Mouse (Mus musculus): ENCODE results near the gene Srl. TPM values are rescaled to one million over a fixed set of nuclear protein-coding genes. Genes with fewer than 3 reads are reported as not detected.
"Not testable (repeated sequence)": the region's sequence is repeated elsewhere in the genome, so short reads cannot be mapped to it uniquely, and the experiment has no call there.

The Srl gene
- polyA plus RNA-seq, 1 experiment from 2014 or later, result 5.3 TPM

- H3K4me3 ChIP-seq (replicated peaks), result no peak overlapping the region
- H3K36me3 ChIP-seq (replicated peaks), result no peaks in the 10 kb centered on the region
- WGBS (ENCODE audit: insufficient replicate concordance), result 33% methylated on average over 2 of the region's 2 CpGs
- H3K27ac ChIP-seq (replicated peaks), result no peak overlapping the region
- no peaks in the 10 kb centered on the region for H3K27me3 ChIP-seq
- H3K4me1 ChIP-seq (replicated peaks), result no peaks in the 10 kb centered on the region
- no peak for ATAC-seq (ENCODE audit: insufficient read depth)
- H3K9ac ChIP-seq, result no peak overlapping the region
- H3K9me3 ChIP-seq (replicated peaks), result no peaks in the 10 kb centered on the region
- H3K4me2 ChIP-seq, result no peak overlapping the region
Observed at GRCm38 (mm10) chr16:4492777-4493563, 48.6 kb downstream of the Srl start.

GRCm38 (mm10) chr16:4489114-4489624 is 52.4 kb downstream of the Srl start:
- Histone ChIP-seq H3K4me3 (replicated peaks) (no peak overlapping the region), H3K9ac (no peak overlapping the region), H3K27me3 (no peaks in the 10 kb centered on the region), H3K4me2 (no peak overlapping the region), H3K27ac (replicated peaks) (no peak overlapping the region), H3K9me3 (replicated peaks) (no peaks in the 10 kb centered on the region), H3K4me1 (replicated peaks) (no peaks in the 10 kb centered on the region), H3K36me3 (replicated peaks) (no peaks in the 10 kb centered on the region)
- ATAC-seq (ENCODE audit: insufficient read depth), result peak; percentile 44; the same call in 1 of the 2 replicates
- 67% methylated on average over 11 of the region's 11 CpGs for whole genome bisulfite sequencing (ENCODE audit: insufficient replicate concordance)

- peaks cover 1% of the 10 kb centered on the region; the same call in 1 of the 2 replicates for H3K4me1 ChIP-seq (replicated peaks)
- H3K27me3 ChIP-seq, result no peaks in the 10 kb centered on the region
- H3K27ac ChIP-seq (replicated peaks), result no peak overlapping the region
- WGBS (ENCODE audit: insufficient replicate concordance), result 66% methylated on average over 5 of the region's 5 CpGs
- no peak overlapping the region for H3K4me2 ChIP-seq
- H3K36me3 ChIP-seq (replicated peaks), result no peaks in the 10 kb centered on the region
- no peaks in the 10 kb centered on the region for H3K9me3 ChIP-seq (replicated peaks)
- H3K9ac ChIP-seq, result no peak overlapping the region
- no peak for ATAC-seq (ENCODE audit: insufficient read depth)
- H3K4me3 ChIP-seq (replicated peaks), result no peak overlapping the region
Observed at GRCm38 (mm10) chr16:4480616-4481265, 60.9 kb downstream of the Srl start.

DNA sequence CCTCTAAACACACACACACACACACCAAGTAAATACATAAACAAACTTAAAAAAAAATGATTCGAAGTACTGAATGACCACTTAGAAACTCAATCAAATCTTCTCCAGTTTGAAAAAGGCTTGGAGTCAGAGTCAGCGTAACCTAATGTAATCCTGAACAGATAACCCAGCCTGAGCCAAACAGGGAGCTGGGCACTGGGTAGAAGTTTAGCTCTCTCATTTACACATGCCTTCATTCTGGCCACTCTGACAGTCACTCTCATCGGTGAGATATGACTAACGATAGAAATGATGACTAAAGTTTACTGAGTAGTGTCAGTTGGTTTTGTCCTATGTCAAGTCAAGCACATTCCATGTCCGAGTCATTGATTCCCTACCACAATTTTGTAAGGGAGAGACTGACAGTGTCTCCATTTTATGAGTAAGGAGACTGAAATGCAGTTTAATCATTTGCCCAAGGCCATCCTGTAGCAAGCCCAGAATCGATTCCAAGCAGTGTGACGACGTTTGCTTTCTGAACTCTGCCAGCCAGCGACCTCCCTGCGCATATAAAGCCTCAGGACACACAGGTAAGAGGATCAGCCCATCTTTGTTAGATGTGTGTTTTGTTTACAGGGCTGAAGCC is 63.9 kb downstream of the Srl start:
- no peak overlapping the region for H3K27ac ChIP-seq (replicated peaks)
- H3K36me3 ChIP-seq (replicated peaks), result no peaks in the 10 kb centered on the region

DNA sequence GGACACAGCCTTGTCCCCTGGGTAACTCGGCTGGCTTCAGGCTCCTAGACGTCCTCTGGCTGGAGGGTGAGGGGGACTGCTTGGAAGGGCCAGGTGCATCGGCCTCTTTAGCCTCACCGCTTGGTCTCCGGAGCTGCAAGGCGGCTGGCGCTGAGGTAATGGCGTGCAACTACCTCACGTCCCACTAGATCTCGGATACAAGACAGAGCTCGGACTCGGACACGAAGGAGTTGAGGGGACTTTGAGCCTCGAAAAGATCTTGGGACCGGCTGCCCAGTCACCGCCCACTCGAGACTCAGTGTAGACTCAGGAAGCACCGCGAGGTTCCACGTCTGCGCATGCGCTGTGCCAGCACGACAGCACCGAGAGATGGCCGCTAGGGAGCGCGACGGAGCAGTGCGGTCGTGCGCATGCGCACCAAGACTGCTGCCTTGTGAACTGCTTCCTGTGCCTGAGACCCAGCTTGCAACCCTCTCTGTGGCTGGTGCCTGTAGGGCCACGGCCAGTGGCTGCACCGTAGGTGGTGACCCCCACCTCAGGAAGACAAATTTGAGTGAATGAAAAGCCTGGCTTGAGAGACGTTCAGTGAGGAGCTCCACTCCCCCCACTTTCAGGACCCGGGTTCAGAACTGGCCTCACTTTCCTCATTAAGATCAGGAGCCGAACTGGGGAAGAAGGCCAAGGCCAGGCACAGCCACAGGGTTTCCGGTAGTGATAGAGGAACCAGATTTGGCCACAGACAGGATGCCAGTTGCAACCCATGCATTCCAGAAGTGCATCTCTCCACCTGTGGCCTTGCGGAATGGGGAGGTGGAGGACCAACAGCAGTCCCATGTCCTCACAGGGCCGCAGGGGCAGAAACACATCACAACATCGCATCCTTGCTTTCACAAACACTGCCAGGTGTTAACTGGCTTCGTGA is 66.5 kb downstream of the Srl start:
- Histone ChIP-seq H3K4me1 (replicated peaks) (peaks cover 19% of the 10 kb centered on the region), H3K9ac (peak overlapping the region; percentile 58), H3K4me3 (replicated peaks) (peak overlapping the region; percentile 64), H3K27ac (replicated peaks) (peak overlapping the region; percentile 75), H3K4me2 (peak overlapping the region; percentile 91), H3K27me3 (no peaks in the 10 kb centered on the region), H3K36me3 (replicated peaks) (no peaks in the 10 kb centered on the region), H3K9me3 (replicated peaks) (no peaks in the 10 kb centered on the region)
- 10% methylated on average over 42 of the region's 42 CpGs for WGBS (ENCODE audit: insufficient replicate concordance)
- peak; percentile 89 for ATAC-seq (ENCODE audit: insufficient read depth)

More for the DNA sequence above, 63.9 kb downstream of the Srl start:
- WGBS (ENCODE audit: insufficient replicate concordance), result 73% methylated on average over 10 of the region's 10 CpGs
- Histone ChIP-seq H3K27me3 (no peaks in the 10 kb centered on the region), H3K9me3 (replicated peaks) (no peaks in the 10 kb centered on the region), H3K4me2 (no peak overlapping the region), H3K9ac (no peak overlapping the region), H3K4me3 (replicated peaks) (no peak overlapping the region), H3K4me1 (replicated peaks) (peaks cover 19% of the 10 kb centered on the region)
- ATAC-seq (ENCODE audit: insufficient read depth), result no peak

DNA sequence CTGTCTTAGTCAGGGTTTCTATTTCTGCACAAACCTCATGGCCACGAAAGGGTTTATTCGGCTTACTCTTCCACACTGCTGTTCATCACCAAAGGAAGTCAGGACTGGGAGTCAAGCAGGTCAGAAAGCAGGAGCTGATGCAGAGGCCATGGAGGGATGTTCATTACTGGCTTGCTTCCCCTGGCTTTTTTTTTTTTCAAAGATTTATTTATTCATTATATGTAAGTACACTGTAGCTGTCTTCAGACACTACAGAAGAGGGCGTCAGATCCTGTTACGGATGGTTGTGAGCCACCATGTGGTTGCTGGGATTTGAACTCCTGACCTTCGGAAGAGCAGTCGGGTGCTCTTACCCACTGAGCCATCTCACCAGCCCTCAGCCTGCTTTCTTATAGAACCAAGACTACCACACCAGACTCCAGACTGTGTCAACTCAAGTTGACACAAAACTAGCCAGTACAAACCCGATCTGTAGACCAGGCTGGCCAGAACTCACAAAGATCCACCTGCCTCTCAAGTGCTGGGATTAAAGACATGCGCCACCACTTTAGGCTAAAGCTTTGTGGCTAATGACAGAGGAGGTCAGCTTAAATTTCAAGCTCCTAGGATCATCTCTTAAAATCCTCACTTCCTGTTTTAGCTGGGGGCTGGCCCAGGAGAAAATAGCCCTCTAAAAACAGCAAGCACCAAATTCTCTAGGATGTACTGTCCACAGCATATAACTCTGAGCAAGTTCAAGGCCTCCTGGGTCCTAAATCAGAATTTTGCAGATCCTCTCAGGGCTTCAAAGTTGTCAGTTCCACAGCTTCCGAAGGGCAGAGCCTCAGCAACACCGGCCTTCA is 67.4 kb downstream of the Srl start:
- Histone ChIP-seq H3K9ac (peak overlapping the region; percentile 58), H3K4me2 (peak overlapping the region; percentile 91), H3K4me1 (replicated peaks) (peaks cover 28% of the 10 kb centered on the region), H3K27ac (replicated peaks) (peak overlapping the region; percentile 75), H3K4me3 (replicated peaks) (peak overlapping the region; percentile 64)
- 57% methylated on average over 10 of the region's 10 CpGs for WGBS (ENCODE audit: insufficient replicate concordance)
- 0 out of 2 replicates have a peak, but pooled peaks have one; percentile 1 for ATAC-seq (ENCODE audit: insufficient read depth)
- not testable (repeated sequence) for H3K36me3 ChIP-seq (replicated peaks); H3K9me3 ChIP-seq (replicated peaks); H3K27me3 ChIP-seq

- H3K27me3 ChIP-seq, result no peaks in the 10 kb centered on the region
- ATAC-seq (ENCODE audit: insufficient read depth), result no peak
- no peak overlapping the region for H3K4me3 ChIP-seq (replicated peaks)
- no peak overlapping the region for H3K9ac ChIP-seq
- no peaks in the 10 kb centered on the region for H3K9me3 ChIP-seq (replicated peaks)
- WGBS (ENCODE audit: insufficient replicate concordance), result 69% methylated on average over 5 of the region's 5 CpGs
- peaks cover 29% of the 10 kb centered on the region for H3K4me1 ChIP-seq (replicated peaks)
- H3K36me3 ChIP-seq (replicated peaks), result no peaks in the 10 kb centered on the region
- no peak overlapping the region for H3K27ac ChIP-seq (replicated peaks)
- no peak overlapping the region for H3K4me2 ChIP-seq
Observed at GRCm38 (mm10) chr16:4473231-4473630, 68.4 kb downstream of the Srl start.

GRCm38 (mm10) chr16:4472687-4473086 is 68.9 kb downstream of the Srl start:
- WGBS (ENCODE audit: insufficient replicate concordance), result 66% methylated on average over 3 of the region's 3 CpGs
- no peak for ATAC-seq (ENCODE audit: insufficient read depth)
- no peak overlapping the region for H3K9ac ChIP-seq

GRCm38 (mm10) chr16:4469599-4470352 is 71.8 kb downstream of the Srl start:
- Histone ChIP-seq H3K27ac (replicated peaks) (no peak overlapping the region), H3K4me2 (no peak overlapping the region), H3K9me3 (replicated peaks) (no peaks in the 10 kb centered on the region), H3K9ac (no peak overlapping the region), H3K27me3 (no peaks in the 10 kb centered on the region), H3K36me3 (replicated peaks) (no peaks in the 10 kb centered on the region), H3K4me3 (replicated peaks) (no peak overlapping the region), H3K4me1 (replicated peaks) (peaks cover 19% of the 10 kb centered on the region)
- ATAC-seq (ENCODE audit: insufficient read depth), result no peak
- WGBS (ENCODE audit: insufficient replicate concordance), result 23% methylated on average over 10 of the region's 10 CpGs

More at GRCm38 (mm10) chr16:4472687-4473086, 68.9 kb downstream of the Srl start:
- Histone ChIP-seq H3K4me3 (replicated peaks) (no peak overlapping the region), H3K4me2 (no peak overlapping the region), H3K36me3 (replicated peaks) (no peaks in the 10 kb centered on the region), H3K27me3 (no peaks in the 10 kb centered on the region), H3K27ac (replicated peaks) (no peak overlapping the region), H3K4me1 (replicated peaks) (peaks cover 29% of the 10 kb centered on the region), H3K9me3 (replicated peaks) (no peaks in the 10 kb centered on the region)

All from liver, embryonic 15.5 days (tissue).